ENCODE assay signal across 8 mouse cellular contexts in the genomic region with DNA sequence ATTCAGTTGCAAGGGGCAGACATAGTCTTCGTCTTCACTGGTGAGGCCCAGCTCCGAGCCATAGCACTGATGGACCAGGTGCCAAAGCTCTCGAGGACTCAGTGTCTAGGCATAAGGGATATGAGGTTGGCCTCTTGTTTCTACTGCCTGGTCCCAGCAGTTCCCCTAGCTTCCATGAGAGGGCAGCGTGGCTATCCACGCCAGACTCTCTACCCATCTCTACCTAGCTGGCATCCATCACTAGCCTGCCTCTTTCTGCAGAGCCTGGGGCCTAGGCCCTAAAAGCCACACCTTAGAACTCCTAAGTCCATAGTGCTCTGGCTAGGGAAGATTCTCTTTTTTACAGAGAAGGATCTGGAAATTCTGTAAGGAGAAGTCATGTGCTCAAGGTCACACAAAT. TPM values are rescaled to one million over a fixed set of nuclear protein-coding genes. Genes with fewer than 3 reads are reported as not detected.
A peak's percentile ranks its signal among the peaks of the same experiment; 100 is the strongest.
DNase-seq lines count a peak whose midpoint lies in the region; ATAC-seq and TF ChIP-seq lines count a peak whose summit lies in the region.

No protein-coding gene starts in this region.

- H3K4me2 ChIP-seq in midbrain, embryonic 13.5 days (replicated peaks): no peak overlapping the region

- peaks cover 93% of the 10 kb centered on the region for H3K36me3 ChIP-seq in heart, embryonic 10.5 days
- H3K36me3 ChIP-seq in MEL (ENCODE audit: control insufficient read depth in 1 of 2, insufficient read depth in 2 of 2, low read length in 2 of 2): peaks cover 0 to 3% of the 10 kb centered on the region in 2 experiments; a peak in 2 of 4 replicates
- H3K36me3 ChIP-seq in midbrain, embryonic 13.5 days: peaks cover 92% of the 10 kb centered on the region

- 69% methylated on average over 5 of the region's 5 CpGs for WGBS in heart, embryonic 10.5 days
- WGBS in midbrain, embryonic 13.5 days: 67% methylated on average over 5 of the region's 5 CpGs

- peak; percentile 55 for TF ChIP-seq RAD21 in MEL (IDR thresholded peaks at IDR 0.05; ENCODE audit: low read depth, low read length)

- no peaks in the 10 kb centered on the region for H3K79me2 ChIP-seq in MEL (ENCODE audit: control insufficient read depth, insufficient read depth, low read length, poor library complexity)

- no peak overlapping the region for H3K9ac ChIP-seq in MEL (ENCODE audit: control insufficient read depth, low read depth, low read length, poor library complexity, severe bottlenecking)
- no peak overlapping the region for H3K9ac ChIP-seq in midbrain, embryonic 13.5 days (replicated peaks)

- peak; percentile 74 to 90 (median 77) for TF ChIP-seq CTCF in MEL (IDR thresholded peaks at IDR 0.05 in 2 of 3, conservative IDR thresholded peaks at IDR 0.05 in 1 of 3; ENCODE audit: control insufficient read depth in 1 of 3, insufficient read depth in 1 of 3, low read depth in 2 of 3, low read length in 3 of 3, poor library complexity in 1 of 3, severe bottlenecking in 1 of 3)

- no peak overlapping the region for H3K27ac ChIP-seq in heart, embryonic 10.5 days
- no peak overlapping the region for H3K27ac ChIP-seq in MEL (ENCODE audit: control insufficient read depth, low read depth, low read length)
- H3K27ac ChIP-seq in midbrain, embryonic 13.5 days: no peak overlapping the region

- no peak overlapping the region for H3K4me3 ChIP-seq in heart, embryonic 10.5 days
- no peak overlapping the region for H3K4me3 ChIP-seq in MEL (ENCODE audit: control insufficient read depth in 1 of 2, insufficient read depth in 1 of 2, low read depth in 2 of 2, low read length in 2 of 2)
- no peak overlapping the region for H3K4me3 ChIP-seq in midbrain, embryonic 13.5 days (replicated peaks)

- peak; percentile 57 to 75 for DNase-seq in heart, adult 18-20 months
- no peak for DNase-seq in heart, embryonic 10.5 days (ENCODE audit: low spot score)
- DNase-seq in MEL (ENCODE audit: low read depth, low spot score): peak; percentile 65
- peak; percentile 70 to 76 for DNase-seq in heart, postnatal 14 days
- peak; percentile 70 to 82 for DNase-seq in left cerebral cortex, postnatal 14 days (ENCODE audit: low spot score in 2 of 2)
- DNase-seq in testis, postnatal 10 days (ENCODE audit: low spot score): peak; percentile 81

- TF ChIP-seq POLR2A in MEL (IDR thresholded peaks at IDR 0.05; ENCODE audit: control insufficient read depth in 1 of 2, insufficient read depth in 1 of 2, low read depth in 1 of 2, low read length in 2 of 2, poor library complexity in 1 of 2): no peak

- no peaks in the 10 kb centered on the region for H3K9me3 ChIP-seq in heart, embryonic 10.5 days
- no peaks in the 10 kb centered on the region for H3K9me3 ChIP-seq in MEL (replicated peaks; ENCODE audit: insufficient read depth, low read length)
- no peaks in the 10 kb centered on the region for H3K9me3 ChIP-seq in midbrain, embryonic 13.5 days

- ATAC-seq in common myeloid progenitor, adult 5-6 weeks (replicated peaks; ENCODE audit: low read depth, poor library complexity, severe bottlenecking): peak; percentile 95
- ATAC-seq in midbrain, embryonic 13.5 days: peak; percentile 70

- TF ChIP-seq EP300 in MEL (IDR thresholded peaks at IDR 0.05; ENCODE audit: low read depth in 1 of 2, low read length in 2 of 2): no peak

- intact Hi-C loops in heart, postnatal 14 days (cut with DNase I): loop anchor here (1.0 kb wide), 1 partner anchor 33 kb away; no protein-coding TSS in a partner anchor
- intact Hi-C loops in left cerebral cortex, postnatal 14 days (cut with DNase I): no loop called here

- no peaks in the 10 kb centered on the region for H3K27me3 ChIP-seq in heart, embryonic 10.5 days (ENCODE audit: insufficient read depth, poor library complexity, severe bottlenecking)
- no peaks in the 10 kb centered on the region for H3K27me3 ChIP-seq in MEL (ENCODE audit: control insufficient read depth in 1 of 2, insufficient read depth in 2 of 2, low read length in 2 of 2)
- H3K27me3 ChIP-seq in midbrain, embryonic 13.5 days: no peaks in the 10 kb centered on the region

- peaks cover 19% of the 10 kb centered on the region for H3K4me1 ChIP-seq in heart, embryonic 10.5 days
- no peaks in the 10 kb centered on the region for H3K4me1 ChIP-seq in MEL (ENCODE audit: control insufficient read depth in 1 of 2, insufficient read depth in 2 of 2, low read length in 2 of 2)
- H3K4me1 ChIP-seq in midbrain, embryonic 13.5 days (replicated peaks): no peaks in the 10 kb centered on the region

TF ChIP-seq in MEL, 35 proteins besides CTCF, POLR2A, EP300 and RAD21:
- no peak for TF ChIP-seq MAZ (IDR thresholded peaks at IDR 0.05; ENCODE audit: low read depth, low read length)
- TF ChIP-seq MYC (IDR thresholded peaks at IDR 0.05; ENCODE audit: low read depth, low read length): no peak
- no peak for TF ChIP-seq GATA1 (IDR thresholded peaks at IDR 0.05; ENCODE audit: low read depth, low read length)
- no peak for TF ChIP-seq TCF12 (IDR thresholded peaks at IDR 0.05; ENCODE audit: low read depth, low read length)
- peak; percentile 73 for TF ChIP-seq SMC3 (IDR thresholded peaks at IDR 0.05; ENCODE audit: low read depth, low read length)
- TF ChIP-seq ZKSCAN1 (IDR thresholded peaks at IDR 0.05; ENCODE audit: low read depth, low read length): no peak
- no peak for TF ChIP-seq RCOR1 (IDR thresholded peaks at IDR 0.05; ENCODE audit: low read depth, low read length)
TF ChIP-seq in MEL: peak in this region for 1.

RNA-seq across cellular contexts. Expression of a gene that starts 13.0 kb away (rescaled TPM):
- total RNA-seq in heart, adult 18-20 months (2021): 10 to 100 TPM; 39.2 to 40.1 TPM
- polyA plus RNA-seq in heart, embryonic 10.5 days (2016; fragmentation: Nextera tagmentation; extraction: Ambion mirVana): 3.9 and 4.3 TPM in 2 replicates
- total RNA-seq in MEL (2012; rRNA removed): not detected in 2 replicates
- polyA plus RNA-seq in MEL (2012; ENCODE audit: insufficient read depth in 1 of 2, insufficient read length in 2 of 2, low read depth in 1 of 2, low replicate concordance in 2 of 2, missing spikeins in 1 of 2): not detected
- total RNA-seq in common myeloid progenitor, adult 5-6 weeks (2017): 2.1 TPM in 1 of 2 replicates, not detected in the other
- total RNA-seq in heart, postnatal 14 days (2021): 10 to 100 TPM; 17.9 to 18.4 TPM
- 100 to 1,000 TPM; 359 to 374 TPM for total RNA-seq in left cerebral cortex, postnatal 14 days (2021)
- polyA plus RNA-seq in midbrain, embryonic 13.5 days (2015; fragmentation: Nextera tagmentation; extraction: Ambion mirVana): 1.2 and 2.7 TPM in 2 replicates

RNA-seq across cellular contexts. Expression of a gene that starts 15.9 kb away (rescaled TPM):
- total RNA-seq in heart, adult 18-20 months (2021): 10 to 100 TPM; 26.6 to 34.5 TPM
- 58.1 and 70.9 TPM in 2 replicates for polyA plus RNA-seq in heart, embryonic 10.5 days (2016; fragmentation: Nextera tagmentation; extraction: Ambion mirVana)
- 18.2 and 21.8 TPM in 2 replicates for total RNA-seq in MEL (2012; rRNA removed)
- 10 to 100 TPM in 1 of 2 experiments, not detected in 1; 65.7 TPM for polyA plus RNA-seq in MEL (2012; ENCODE audit: insufficient read depth in 1 of 2, insufficient read length in 2 of 2, low read depth in 1 of 2, low replicate concordance in 2 of 2, missing spikeins in 1 of 2)
- total RNA-seq in common myeloid progenitor, adult 5-6 weeks (2017): 30.8 and 38.7 TPM in 2 replicates
- total RNA-seq in heart, postnatal 14 days (2021): 10 to 100 TPM; 30.3 to 34.1 TPM
- total RNA-seq in left cerebral cortex, postnatal 14 days (2021): 100 to 1,000 TPM; 111 to 121 TPM
- 213 and 241 TPM in 2 replicates for polyA plus RNA-seq in midbrain, embryonic 13.5 days (2015; fragmentation: Nextera tagmentation; extraction: Ambion mirVana)

RNA-seq across cellular contexts. Expression of a gene that starts 24.7 kb away (rescaled TPM):
- 1 to 10 TPM; 2.2 to 2.4 TPM for total RNA-seq in heart, adult 18-20 months (2021)
- polyA plus RNA-seq in heart, embryonic 10.5 days (2016; fragmentation: Nextera tagmentation; extraction: Ambion mirVana): 3.6 and 15.0 TPM in 2 replicates
- total RNA-seq in MEL (2012; rRNA removed): 0.69 and 1.6 TPM in 2 replicates
- polyA plus RNA-seq in MEL (2012; ENCODE audit: insufficient read depth in 1 of 2, insufficient read length in 2 of 2, low read depth in 1 of 2, low replicate concordance in 2 of 2, missing spikeins in 1 of 2): 1 to 10 TPM in 1 of 2 experiments, not detected in 1; 1.1 TPM
- 13.4 and 19.9 TPM in 2 replicates for total RNA-seq in common myeloid progenitor, adult 5-6 weeks (2017)
- 1 to 10 TPM; 2.1 to 2.3 TPM for total RNA-seq in heart, postnatal 14 days (2021)
- 1 to 10 TPM; 2.0 to 3.3 TPM for total RNA-seq in left cerebral cortex, postnatal 14 days (2021)
- 0.18 and 0.59 TPM in 2 replicates for polyA plus RNA-seq in midbrain, embryonic 13.5 days (2015; fragmentation: Nextera tagmentation; extraction: Ambion mirVana)
